Mouse (Mus musculus) ovary, postnatal 14 days (tissue): ENCODE data around the gene Icam4.
"Not testable (repeated sequence)": the region's sequence is repeated elsewhere in the genome, so short reads cannot be mapped to it uniquely, and the experiment has no call there.

Source experiments
- DNase-seq: peaks from one replicate; pipeline ENCODE4 v3.0.0; 2022; ENCODE audit warnings: low spot score

Icam4 gene

DNA sequence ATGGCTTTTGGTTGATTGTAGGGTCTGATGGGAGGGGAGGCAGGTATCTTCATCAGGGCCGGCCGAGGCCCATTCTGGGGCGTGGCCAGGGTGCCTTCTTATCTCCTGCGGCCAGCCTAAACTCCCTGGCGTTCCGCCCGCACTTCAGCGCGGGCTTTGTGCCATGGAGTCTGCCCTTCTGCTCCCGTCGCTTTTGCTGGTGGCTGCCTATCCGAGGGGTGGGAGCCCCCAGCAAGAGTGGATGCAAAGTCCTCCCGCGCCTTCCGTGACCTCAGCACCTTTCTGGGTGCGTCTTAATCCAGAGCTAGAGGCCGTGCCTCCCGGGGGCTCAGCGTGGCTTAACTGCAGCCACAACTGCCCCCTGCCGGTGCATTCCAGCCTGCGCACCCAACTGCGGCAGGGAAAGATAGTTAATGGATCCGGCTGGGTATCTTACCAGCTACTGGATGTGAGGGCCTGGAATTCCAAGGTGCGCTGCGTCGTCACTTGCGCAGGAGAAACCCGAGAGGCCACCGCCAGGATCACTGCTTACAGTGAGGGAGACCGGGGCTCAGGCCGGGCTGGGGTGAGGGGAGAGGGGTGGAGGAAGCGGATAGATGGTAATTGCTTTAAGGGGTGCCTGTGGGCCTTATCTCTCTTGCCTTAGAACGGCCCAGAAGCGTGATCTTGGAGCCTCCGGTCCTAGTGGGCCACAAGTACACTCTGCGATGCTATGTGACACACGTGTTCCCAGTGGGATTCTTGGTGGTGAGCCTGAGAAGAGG lies at the start of gene Icam4:
Icam4 (plus strand) TSS at position 83 of the 764 bp plus-strand sequence.
- DNase-seq, result peak; percentile 75

- DNase-seq, result no peak
Observed at GRCm38 (mm10) chr9:20979769-20980168, 49.4 kb upstream of the Icam4 start.

DNA sequence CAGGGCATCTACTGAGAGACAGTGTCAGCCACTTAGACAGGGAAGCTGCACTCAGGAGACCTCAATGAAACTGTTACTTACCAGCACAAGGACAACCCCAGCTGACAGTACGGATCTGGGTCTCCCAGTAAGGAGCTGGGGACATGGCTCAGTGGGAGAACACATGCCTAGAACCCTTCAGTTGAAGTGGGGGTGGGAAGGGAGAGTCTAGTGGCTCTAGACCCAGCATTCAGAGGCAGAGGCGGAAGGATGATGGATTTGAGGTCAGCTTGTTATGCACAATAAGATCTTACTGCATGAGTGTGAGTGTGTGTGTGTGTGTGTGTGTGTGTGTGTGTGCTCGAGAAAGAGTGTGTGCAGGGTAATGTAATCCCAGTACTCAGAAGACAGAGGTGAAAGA lies 47.0 kb upstream of the Icam4 start:
- DNase-seq, result no peak

DNA sequence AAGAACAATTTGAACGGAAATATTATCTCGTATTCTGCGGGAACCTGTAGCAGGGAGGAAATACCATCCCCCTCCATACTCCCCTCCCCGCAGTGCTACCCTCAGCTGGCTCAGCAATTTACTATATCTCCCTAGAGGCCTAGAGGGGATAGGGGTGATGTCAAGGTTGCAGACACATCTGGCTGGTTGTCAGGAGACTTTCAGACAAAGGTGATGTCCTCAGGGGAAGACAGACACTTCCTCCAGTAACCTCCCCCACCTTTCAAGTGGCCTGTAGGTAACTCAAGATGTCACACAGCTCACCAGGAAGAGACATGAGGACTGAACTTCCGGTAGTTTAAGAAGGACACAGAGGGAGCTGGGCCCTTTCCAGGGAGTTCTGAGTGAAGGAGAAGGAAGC lies 46.0 kb upstream of the Icam4 start:
- DNase-seq, result no peak

DNA sequence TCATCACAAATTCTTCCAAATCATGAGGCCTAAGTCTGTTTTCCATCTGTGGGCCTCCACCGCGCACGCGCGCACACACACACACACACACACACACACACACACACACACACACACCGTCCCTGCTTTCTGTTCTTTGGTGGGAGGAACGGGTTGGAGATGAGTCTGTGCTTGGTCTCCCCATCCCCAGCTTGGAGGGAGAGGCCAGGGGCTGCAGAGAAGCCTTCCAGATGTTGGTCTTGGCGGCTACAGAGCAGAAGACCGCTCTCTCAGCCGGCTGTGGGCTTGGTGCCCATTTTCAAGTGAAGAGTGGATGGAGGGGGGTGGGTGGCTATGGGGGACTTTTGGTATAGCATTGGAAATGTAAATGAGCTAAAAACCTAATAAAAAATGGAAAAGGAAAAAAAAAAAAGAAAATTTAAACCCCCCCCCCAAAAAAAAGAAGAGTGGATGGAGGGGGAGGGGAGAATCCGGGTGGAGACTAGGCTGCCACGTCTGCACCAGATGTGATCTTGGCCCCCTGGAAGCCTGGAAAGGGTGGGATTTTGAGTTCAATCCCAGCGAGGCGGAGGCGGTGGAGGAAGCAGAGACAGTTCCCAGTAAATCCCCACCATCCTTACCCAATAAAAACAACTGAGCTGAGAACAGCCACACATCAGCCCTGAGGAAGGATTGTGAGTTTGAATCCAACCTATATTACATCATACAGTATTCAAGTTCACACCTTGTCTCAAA lies 42.1 kb upstream of the Icam4 start:
- DNase-seq, result no peak

DNA sequence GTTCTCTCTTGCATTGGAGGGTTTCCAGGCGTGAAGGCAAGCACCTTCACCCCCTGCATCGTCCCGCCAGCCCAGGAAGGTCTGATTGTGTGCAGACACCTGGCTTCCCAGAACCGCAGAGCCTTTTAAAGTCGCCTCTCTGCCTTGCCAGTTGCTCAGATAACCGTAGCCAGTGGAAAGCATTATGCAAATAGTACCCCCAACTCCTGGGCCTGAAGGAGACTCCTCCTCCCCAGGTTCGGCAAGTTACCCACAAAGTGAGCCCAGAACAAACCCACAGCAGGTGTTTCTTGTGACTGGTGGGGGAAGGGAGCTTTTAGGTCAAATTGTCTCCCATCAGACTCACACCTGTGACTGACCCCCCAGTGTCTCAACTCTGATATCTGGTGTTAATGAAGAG lies 41.2 kb upstream of the Icam4 start:
- DNase-seq, result no peak

DNA sequence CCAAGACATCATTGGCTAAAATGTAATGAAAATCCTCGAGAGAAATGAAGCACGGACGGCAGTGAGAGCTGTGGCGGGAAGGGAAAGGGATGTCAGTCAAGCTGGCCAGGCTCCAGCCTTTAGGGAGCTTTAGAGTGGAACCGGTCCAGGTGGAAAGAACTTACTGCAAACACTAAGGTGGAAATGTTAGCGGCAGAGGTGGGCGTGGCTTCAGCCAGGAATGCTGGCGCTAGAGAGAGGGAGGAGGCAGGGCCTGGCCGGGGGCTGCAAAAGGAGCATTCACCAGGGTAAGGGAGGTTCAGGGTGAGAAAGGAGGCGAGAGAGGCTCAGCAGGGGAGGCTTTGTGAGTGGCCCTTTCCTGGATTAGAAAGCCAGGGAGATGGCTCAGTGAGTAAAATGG lies 38.3 kb upstream of the Icam4 start:
- DNase-seq, result no peak

- no peak for DNase-seq
Observed at GRCm38 (mm10) chr9:20991587-20991986, 37.6 kb upstream of the Icam4 start.

DNA sequence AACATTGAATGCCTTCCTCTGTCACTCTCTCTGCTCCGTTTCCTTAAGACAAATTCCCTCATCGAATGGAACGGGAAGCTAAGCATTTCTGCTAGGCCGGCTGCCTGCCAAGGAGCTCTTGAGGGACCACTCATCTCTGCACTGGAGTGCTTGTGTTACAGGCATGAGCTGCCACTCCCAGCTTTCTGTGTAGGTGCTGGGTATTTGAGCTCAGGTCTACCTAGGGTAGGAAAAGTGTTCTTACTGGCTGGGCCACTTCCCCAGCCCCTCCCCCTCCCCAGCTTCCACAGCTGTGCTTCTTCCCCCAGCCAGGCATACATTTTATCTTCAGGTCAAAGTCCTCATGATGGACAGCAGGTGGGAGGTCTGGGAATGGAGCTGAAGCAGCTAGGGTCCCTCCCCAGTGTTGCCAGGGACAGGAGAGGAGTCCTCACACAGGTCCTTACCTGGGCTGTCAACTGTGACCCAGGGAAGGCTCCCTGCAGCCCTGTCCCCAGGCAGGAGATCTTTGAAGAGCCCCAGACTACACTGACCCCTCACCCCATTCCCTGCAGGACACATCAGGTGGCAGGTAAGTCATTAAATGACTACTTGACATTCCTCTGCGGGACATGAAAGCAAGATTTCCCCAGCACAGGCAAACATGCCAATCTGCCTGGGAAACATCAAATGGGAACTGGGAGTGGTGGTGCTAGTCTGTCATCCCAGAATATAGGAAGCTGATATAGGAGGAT lies 35.8 kb upstream of the Icam4 start:
- no peak for DNase-seq

DNA sequence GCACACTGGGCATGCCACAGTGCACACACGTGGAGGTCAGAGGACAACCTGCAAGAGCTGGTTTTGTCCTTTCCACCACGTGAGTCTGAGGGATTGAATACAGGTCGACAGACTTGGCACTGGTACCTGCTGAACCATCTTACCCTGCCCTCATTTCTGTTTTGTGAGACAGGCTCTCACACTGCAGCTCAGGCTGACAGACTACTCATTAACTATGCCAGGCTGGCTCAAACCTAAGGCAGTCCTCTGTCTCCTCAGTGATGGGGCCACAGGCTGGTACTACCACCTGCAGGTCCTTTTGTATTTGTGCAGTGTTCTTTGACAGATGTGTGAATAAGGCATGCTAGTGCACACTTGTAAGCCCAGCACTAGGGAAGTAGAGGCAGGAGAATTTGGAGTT lies 34.1 kb upstream of the Icam4 start:
- DNase-seq, result no peak

DNA sequence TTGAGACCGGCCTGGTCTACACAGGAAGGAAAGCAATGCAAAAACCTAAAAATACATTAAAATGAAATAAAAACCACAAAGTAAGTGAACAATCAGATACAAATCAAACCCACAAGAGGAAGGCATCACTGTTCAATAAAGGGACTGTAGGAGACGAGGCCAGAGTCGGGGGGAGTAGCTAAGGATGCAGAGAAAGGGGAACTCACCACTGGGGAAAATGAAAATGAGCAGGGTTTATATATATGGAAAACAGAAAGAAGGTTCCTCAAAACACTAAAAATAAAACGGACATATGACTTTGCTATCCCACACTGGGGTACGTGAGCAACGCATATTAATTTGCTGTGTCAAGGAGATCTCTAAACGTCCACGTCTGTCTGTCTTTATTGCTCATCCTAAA lies 32.1 kb upstream of the Icam4 start:
- no peak for DNase-seq

- not testable (repeated sequence) for DNase-seq
Observed at GRCm38 (mm10) chr9:20998337-20998736, 30.8 kb upstream of the Icam4 start.

GRCm38 (mm10) chr9:21000811-21001210 lies 28.4 kb upstream of the Icam4 start:
- no peak for DNase-seq

DNA sequence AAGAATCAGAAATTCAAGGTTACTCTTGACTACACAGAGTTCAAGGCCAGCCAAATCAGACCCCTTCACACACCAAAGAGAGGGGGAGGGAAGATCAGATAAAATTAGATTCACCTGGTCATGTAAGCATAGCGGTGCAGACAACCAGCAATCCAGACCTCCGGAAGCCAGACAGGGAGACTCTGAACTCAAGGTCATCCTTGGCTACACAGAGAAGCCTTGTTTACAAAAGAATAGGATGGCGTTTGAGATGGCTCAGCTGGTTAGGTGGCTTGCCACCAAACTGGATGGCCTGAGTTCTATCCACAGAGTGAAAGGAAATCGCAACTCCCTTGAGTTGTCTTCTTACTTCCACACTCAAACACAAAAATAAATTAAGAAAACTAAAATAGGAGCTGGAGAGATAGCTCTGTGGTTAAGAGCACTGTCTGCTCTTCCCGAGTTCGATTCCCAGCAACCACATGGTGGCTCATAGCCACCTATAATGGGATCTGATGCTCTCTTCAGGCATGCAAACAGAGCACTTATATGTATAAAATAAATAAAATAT lies 27.4 kb upstream of the Icam4 start:
- DNase-seq, result no peak

DNA sequence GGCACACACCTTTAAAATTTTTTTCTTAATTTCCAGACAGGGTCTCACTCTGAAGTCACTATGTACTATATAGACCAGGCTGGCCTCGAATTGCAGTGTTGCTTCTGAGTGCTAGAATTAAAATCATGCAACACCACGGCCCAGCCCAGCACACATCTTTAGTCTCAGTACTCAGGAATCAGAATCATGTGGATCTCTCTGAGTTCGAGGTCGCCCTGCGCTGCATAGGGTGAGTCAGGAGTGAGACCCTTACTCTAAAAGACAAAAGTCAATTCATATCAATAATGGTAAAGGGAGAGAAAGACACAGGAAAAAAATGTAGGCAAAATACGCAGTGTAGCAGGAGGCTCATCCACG lies 26.9 kb upstream of the Icam4 start:
- no peak for DNase-seq

DNA sequence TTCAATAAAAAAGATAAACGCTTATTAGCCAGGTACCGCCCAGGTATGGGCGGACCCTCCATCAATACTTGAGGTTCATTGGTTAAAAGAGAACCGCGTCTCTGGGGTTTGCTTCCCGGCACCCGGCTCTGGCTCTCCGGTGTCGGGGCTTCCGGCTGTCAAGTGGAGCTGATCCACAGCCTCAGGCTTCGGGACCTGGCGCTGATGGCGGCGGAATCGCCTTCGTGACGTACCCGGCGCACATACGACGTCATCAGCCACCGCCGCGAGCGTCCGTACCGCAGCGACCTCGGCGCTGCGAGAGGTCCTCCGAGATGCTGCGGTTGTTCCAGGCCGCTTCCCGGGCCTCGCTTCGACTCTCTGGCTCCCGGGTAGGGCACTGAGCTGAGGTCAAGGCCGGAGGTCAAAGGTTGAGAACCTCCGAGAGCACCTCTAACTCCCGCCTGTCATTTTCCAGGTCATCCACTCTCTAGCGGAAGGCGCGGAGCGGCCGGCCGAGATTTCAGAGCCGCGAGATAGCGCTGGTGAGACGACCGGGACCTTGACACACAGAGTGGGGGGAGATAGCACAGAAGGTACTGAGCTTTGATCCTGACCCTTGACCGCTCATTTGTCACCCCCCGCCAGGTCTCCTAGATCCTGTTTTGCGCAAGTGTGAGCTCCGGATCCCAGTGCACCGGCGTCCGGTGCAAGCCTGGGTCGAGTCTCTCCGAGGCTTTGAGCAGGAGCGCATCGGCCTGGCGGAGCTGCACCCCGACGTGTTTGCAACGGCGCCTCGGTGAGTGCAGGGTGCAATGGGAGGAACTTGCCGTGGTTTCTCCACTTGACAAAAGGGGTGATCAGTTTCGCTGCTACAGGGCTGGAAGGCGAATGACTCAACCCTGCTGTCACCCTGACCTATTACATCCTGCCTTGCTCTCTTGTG lies 26.3 kb upstream of the Icam4 start, which contains the start of gene Mrpl4:
Mrpl4 (plus strand) TSS at position 112 of the 925 bp plus-strand sequence.
- peak; percentile 87 for DNase-seq

- no peak for DNase-seq
Observed at GRCm38 (mm10) chr9:21007313-21007952, 21.7 kb upstream of the Icam4 start.

DNA sequence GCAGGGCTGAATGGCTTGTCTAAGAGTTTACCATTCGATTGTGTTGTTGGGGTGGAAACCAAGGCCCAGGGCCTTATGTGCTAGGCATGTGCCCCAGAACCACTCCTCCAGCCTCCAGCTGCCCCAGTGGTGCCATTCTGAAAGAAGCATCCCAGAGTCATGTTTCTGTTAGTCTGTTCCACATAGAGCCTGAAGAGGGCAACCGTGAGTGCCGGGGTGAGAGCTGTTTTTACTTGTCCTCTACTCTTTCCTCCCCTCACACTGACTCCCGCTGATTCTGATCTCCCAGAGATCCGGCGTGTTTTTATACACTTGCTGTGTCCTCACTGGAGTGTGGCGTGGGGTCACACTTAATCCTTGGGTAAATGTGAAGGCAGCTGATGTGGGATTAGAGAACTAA lies 21.2 kb upstream of the Icam4 start:
- DNase-seq, result no peak

GRCm38 (mm10) chr9:21010362-21010761 lies 18.8 kb upstream of the Icam4 start:
- no peak for DNase-seq

GRCm38 (mm10) chr9:21010939-21011541 lies 18.1 kb upstream of the Icam4 start:
- DNase-seq, result not testable (repeated sequence)
